Mouse (Mus musculus) limb, embryonic 11.5 days (tissue): ENCODE results near the gene Gm10337. TPM values are rescaled to one million over a fixed set of nuclear protein-coding genes. Genes with fewer than 3 reads are reported as not detected.

Source experiments
- ATAC-seq: fragments of 200-750 bp; cut with Nextera tagmentation; 2 replicates; pipeline ENCODE4 v1.8.0; 2017; ENCODE audit warnings: low read depth; ENCODE audit not compliant: insufficient number of reproducible peaks, low FRiP score, low TSS enrichment
- DNase-seq: peaks from one replicate; pipeline ENCODE4 v3.0.0-alpha.2; 2015; ENCODE audit warnings: low spot score
- H3K27ac ChIP-seq: fragments of 300-500 bp; sonication (generic); replicated peaks from 2 replicates; pipeline ENCODE4 v1.5.1; 2014; ENCODE audit warnings: low read depth, mild to moderate bottlenecking, low read length
- H3K27me3 ChIP-seq: fragments of 300-500 bp; sonication (generic); 2 replicates; pipeline ENCODE4 v1.6.1; 2014; ENCODE audit warnings: mild to moderate bottlenecking, low read length, mixed read lengths; ENCODE audit not compliant: control insufficient read depth, insufficient read depth
- H3K36me3 ChIP-seq: fragments of 300-500 bp; sonication (generic); 2 replicates; pipeline ENCODE4 v1.6.1; 2014; ENCODE audit warnings: mild to moderate bottlenecking, low read length, moderate library complexity, mixed read lengths; ENCODE audit not compliant: control insufficient read depth, insufficient read depth
- H3K4me1 ChIP-seq: fragments of 300-500 bp; sonication (generic); 2 replicates; pipeline ENCODE4 v1.6.1; 2014; ENCODE audit warnings: low read length, mixed read lengths; ENCODE audit not compliant: control insufficient read depth, insufficient read depth
- H3K4me2 ChIP-seq: fragments of 300-500 bp; sonication (generic); 2 replicates; pipeline ENCODE4 v1.6.1; 2014; ENCODE audit warnings: low read depth, mild to moderate bottlenecking, moderate library complexity; ENCODE audit not compliant: severe bottlenecking
- H3K4me3 ChIP-seq: fragments of 300-500 bp; sonication (generic); 2 replicates; pipeline ENCODE4 v1.5.1; 2014; ENCODE audit warnings: low read depth, low read length
- H3K9ac ChIP-seq: fragments of 300-500 bp; sonication (generic); 2 replicates; pipeline ENCODE4 v1.6.1; 2014; ENCODE audit warnings: mild to moderate bottlenecking, low read length
- H3K9me3 ChIP-seq: fragments of 300-500 bp; sonication (generic); 2 replicates; pipeline ENCODE4 v1.6.1; 2016; ENCODE audit warnings: low read length; ENCODE audit not compliant: control insufficient read depth
- WGBS: fragments of 180-500 bp; shearing (Covaris S2); extraction: QIAGEN DNeasy Blood & Tissue Kit; methylation state at CpG from one replicate; pipeline ENCODE4 v1.1.7; 2014; 5-methylcytosine and 5-hydroxymethylcytosine counted together
- polyA plus RNA-seq: library from polyadenylated mRNA; unstranded; fragments of >200 nt; fragmentation: Nextera tagmentation; extraction: Ambion mirVana; gene quantifications from 2 replicates; pipeline ENCODE4 v1.2.1, GENCODE M21; 2014

Gene Gm10337
- polyA plus RNA-seq, 1 experiment from 2014 or later, result not detected

- WGBS, result 84% methylated on average over 9 of the region's 9 CpGs
- ATAC-seq (no peak), DNase-seq (no peak)
- Histone ChIP-seq H3K9ac (no peak overlapping the region), H3K27me3 (no peaks in the 10 kb centered on the region), H3K4me1 (no peaks in the 10 kb centered on the region), H3K36me3 (peaks cover 41% of the 10 kb centered on the region), H3K4me2 (no peak overlapping the region), H3K27ac (no peak overlapping the region), H3K4me3 (no peak overlapping the region), H3K9me3 (no peaks in the 10 kb centered on the region)
These were observed 1.2 kb upstream of the Gm10337 start for GRCm38 (mm10) chr15:102502254-102502840.

- Histone ChIP-seq H3K9ac (no peak overlapping the region), H3K4me3 (no peak overlapping the region), H3K27me3 (no peaks in the 10 kb centered on the region), H3K36me3 (peaks cover 36% of the 10 kb centered on the region), H3K4me2 (no peak overlapping the region; the same call in 1 of the 2 replicates), H3K4me1 (no peaks in the 10 kb centered on the region), H3K9me3 (no peaks in the 10 kb centered on the region), H3K27ac (no peak overlapping the region)
- ATAC-seq (no peak), DNase-seq (no peak)
- 89% methylated on average over 9 of the region's 9 CpGs for WGBS
These were observed 631 bp downstream of the Gm10337 start for GRCm38 (mm10) chr15:102503924-102504782.

GRCm38 (mm10) chr15:102505073-102505769 lies 1.7 kb downstream of the Gm10337 start:
- no peaks in the 10 kb centered on the region for H3K9me3 ChIP-seq
- no peak overlapping the region for H3K9ac ChIP-seq
- ATAC-seq (no peak), DNase-seq (no peak)
- H3K27ac ChIP-seq, result no peak overlapping the region
- 67% methylated on average over 12 of the region's 12 CpGs for WGBS
- H3K36me3 ChIP-seq, result peaks cover 27% of the 10 kb centered on the region
- peaks cover 6% of the 10 kb centered on the region for H3K4me1 ChIP-seq
- H3K4me2 ChIP-seq, result no peak overlapping the region
- no peaks in the 10 kb centered on the region for H3K27me3 ChIP-seq
- H3K4me3 ChIP-seq, result no peak overlapping the region

- H3K4me3 ChIP-seq, result no peak overlapping the region
- DNase-seq, result no peak
These were observed 2.4 kb downstream of the Gm10337 start for GRCm38 (mm10) chr15:102505770-102506463.

GRCm38 (mm10) chr15:102506464-102506830 lies 2.9 kb downstream of the Gm10337 start:
- Histone ChIP-seq H3K4me1 (peaks cover 16% of the 10 kb centered on the region), H3K4me2 (no peak overlapping the region), H3K36me3 (peaks cover 15% of the 10 kb centered on the region), H3K9ac (no peak overlapping the region), H3K9me3 (no peaks in the 10 kb centered on the region), H3K27me3 (no peaks in the 10 kb centered on the region), H3K27ac (no peak overlapping the region), H3K4me3 (no peak overlapping the region)
- 77% methylated on average over 2 of the region's 2 CpGs for WGBS
- DNase-seq (no peak), ATAC-seq (no peak)

More at GRCm38 (mm10) chr15:102505770-102506463, 2.4 kb downstream of the Gm10337 start:
- Histone ChIP-seq H3K4me2 (no peak overlapping the region), H3K36me3 (peaks cover 20% of the 10 kb centered on the region), H3K9me3 (no peaks in the 10 kb centered on the region), H3K4me1 (peaks cover 11% of the 10 kb centered on the region), H3K9ac (no peak overlapping the region), H3K27me3 (no peaks in the 10 kb centered on the region), H3K27ac (no peak overlapping the region)
- 91% methylated on average over 9 of the region's 9 CpGs for WGBS
- ATAC-seq, result no peak

GRCm38 (mm10) chr15:102506864-102507263 lies 3.3 kb downstream of the Gm10337 start:
- DNase-seq, result no peak
- H3K4me1 ChIP-seq, result peaks cover 21% of the 10 kb centered on the region
- no peak overlapping the region for H3K4me2 ChIP-seq
- H3K4me3 ChIP-seq, result no peak overlapping the region
- 85% methylated on average over 1 of the region's 1 CpGs for WGBS
- ATAC-seq, result no peak
- no peak overlapping the region for H3K9ac ChIP-seq
- H3K27ac ChIP-seq, result no peak overlapping the region
- H3K36me3 ChIP-seq, result peaks cover 11% of the 10 kb centered on the region
- no peaks in the 10 kb centered on the region for H3K9me3 ChIP-seq
- H3K27me3 ChIP-seq, result no peaks in the 10 kb centered on the region

GRCm38 (mm10) chr15:102507561-102507960 lies 4.0 kb downstream of the Gm10337 start:
- Histone ChIP-seq H3K9ac (no peak overlapping the region), H3K27ac (no peak overlapping the region), H3K9me3 (no peaks in the 10 kb centered on the region), H3K4me3 (no peak overlapping the region), H3K4me2 (no peak overlapping the region), H3K27me3 (no peaks in the 10 kb centered on the region), H3K4me1 (peaks cover 28% of the 10 kb centered on the region), H3K36me3 (peaks cover 10% of the 10 kb centered on the region; the same call in 1 of the 2 replicates)
- no peak for DNase-seq
- ATAC-seq, result no peak

- Histone ChIP-seq H3K27me3 (no peaks in the 10 kb centered on the region), H3K9me3 (no peaks in the 10 kb centered on the region), H3K4me1 (peaks cover 28% of the 10 kb centered on the region), H3K4me2 (no peak overlapping the region), H3K36me3 (peaks cover 9% of the 10 kb centered on the region; the same call in 1 of the 2 replicates), H3K27ac (no peak overlapping the region), H3K9ac (no peak overlapping the region), H3K4me3 (no peak overlapping the region)
- WGBS, result 89% methylated on average over 3 of the region's 3 CpGs
- no peak for DNase-seq
- ATAC-seq, result no peak
These were observed 4.8 kb downstream of the Gm10337 start for GRCm38 (mm10) chr15:102508336-102508735.
